Mouse (Mus musculus): ENCODE data around the gene Mrpl52.

The Mrpl52 gene

DNA sequence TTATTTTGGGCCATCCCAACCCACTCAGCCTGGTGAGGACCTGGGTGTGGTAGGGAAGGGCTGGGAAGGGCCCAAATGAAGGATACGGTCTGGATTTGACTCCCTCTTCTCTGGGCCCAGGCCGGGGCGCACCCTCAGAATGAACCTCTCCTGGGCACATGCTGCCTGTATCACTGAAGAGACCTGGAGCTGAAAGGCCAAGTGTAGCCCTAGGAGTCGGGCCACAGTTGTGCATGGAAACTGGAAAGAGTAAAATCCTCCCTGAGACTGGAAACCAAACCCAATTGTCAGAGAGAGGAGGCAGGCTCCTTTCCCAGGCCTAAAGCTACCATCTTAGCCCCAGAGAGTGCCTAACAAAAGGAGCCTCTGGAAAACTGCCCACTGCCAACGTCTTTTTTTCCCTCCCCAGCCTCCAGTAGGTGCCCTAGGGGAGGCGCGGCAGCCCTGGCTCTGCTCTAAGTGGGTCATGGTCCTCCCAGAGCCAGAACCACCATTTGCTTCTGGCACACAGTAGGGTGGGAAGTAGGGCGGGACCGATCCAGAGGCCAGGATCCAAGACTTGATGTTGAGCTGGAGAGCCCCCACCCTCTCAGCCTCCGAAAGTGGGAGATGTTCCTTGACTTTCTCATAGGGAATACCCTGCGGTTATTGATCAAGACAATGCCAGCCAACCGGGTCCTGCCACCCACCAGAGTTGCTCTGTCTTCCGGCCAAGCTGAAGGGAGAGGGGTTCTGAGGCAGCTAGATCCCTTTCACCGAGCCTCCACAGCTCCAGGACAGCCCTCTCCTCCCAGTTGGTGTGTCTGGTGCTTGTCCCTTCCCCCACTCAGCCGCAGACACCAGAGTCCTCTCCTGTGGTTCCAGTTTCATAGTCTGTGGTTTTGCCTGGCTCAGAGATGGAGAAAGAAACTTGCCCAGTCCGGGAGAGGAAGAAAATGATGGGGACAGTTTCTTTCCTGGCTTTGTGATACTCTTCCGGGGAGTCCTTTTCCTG lies 6.4 kb downstream of the Mrpl52 start:
- peak in 1 of 2 experiments; percentile 45 for DNase-seq (ENCODE audit: low spot score in 2 of 2)

DNA sequence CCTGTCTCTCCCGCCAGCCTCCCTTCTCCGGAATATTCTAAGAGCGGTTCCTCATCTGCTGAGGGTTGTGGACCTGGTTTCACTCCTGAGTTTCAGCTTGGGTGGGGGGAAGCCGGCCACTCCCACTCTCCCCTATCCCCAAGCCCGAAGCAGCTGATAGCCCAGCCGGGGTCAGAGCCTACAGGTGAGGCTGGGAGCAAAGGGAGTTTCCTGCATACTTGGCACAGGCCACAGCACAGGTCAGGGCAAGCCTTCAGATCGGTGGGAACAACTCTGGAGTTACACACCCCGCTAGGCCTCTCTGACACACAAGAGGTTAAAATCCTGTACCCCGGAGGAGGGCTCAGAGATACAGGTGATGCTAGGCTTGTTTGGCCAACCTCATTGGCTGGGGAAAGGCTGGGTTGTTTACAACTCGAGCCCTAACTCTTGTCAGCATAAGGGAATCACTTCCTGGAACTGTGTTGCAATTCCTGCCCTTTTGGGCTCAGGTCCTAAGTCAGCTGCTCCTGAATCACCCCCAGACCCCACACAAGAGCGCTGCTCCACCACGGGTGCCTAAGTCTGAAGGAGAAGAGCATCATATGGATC lies 7.3 kb downstream of the Mrpl52 start:
- no peak for DNase-seq (ENCODE audit: low spot score in 2 of 2)

GRCm38 (mm10) chr14:54435194-54435918 lies 8.6 kb downstream of the Mrpl52 start:
- DNase-seq (ENCODE audit: low spot score in 2 of 2): no peak

DNA sequence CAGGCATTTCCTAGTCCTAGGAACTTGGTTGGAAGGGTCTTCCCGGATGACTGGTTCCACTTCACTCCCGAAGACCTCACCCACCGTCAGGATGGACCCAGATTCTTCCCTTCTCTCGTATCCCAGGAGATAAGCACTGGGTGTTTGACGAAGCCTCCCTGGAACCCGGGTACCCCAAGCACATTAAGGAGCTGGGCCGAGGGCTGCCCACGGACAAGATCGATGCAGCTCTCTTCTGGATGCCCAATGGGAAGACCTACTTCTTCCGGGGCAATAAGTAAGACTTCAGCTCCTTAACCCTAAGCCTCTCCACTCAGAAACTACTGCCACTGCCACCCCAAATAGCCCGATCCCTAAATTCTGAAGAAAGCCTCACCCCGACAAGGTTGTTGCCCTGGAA lies 12.4 kb downstream of the Mrpl52 start:
- no peak for DNase-seq (ENCODE audit: low spot score in 2 of 2)

- DNase-seq (ENCODE audit: low spot score in 2 of 2): no peak
These were observed 12.9 kb downstream of the Mrpl52 start for GRCm38 (mm10) chr14:54439610-54440009.

GRCm38 (mm10) chr14:54440538-54440937 lies 13.8 kb downstream of the Mrpl52 start:
- DNase-seq (ENCODE audit: low spot score in 2 of 2): no peak

DNA sequence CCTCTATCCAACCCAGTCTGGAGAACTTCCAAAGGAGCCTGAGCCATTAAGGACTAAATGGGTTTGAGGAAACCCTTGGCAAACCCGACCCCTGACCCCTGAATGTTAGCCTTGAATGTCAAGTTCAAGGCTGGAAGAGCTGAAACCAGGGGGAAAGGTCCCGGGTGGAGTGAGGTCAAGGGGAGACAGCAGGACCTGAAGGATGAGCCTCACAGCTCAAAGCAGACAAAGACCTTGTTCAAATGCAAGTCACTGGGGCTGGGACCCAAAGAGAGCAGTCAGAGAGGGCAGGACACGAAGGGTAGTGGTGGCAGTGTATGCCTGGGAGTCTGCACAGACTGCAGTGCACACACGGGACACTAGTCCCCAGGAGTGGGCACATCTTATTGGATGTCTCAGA lies 14.7 kb downstream of the Mrpl52 start:
- no peak for DNase-seq (ENCODE audit: low spot score in 2 of 2)

DNA sequence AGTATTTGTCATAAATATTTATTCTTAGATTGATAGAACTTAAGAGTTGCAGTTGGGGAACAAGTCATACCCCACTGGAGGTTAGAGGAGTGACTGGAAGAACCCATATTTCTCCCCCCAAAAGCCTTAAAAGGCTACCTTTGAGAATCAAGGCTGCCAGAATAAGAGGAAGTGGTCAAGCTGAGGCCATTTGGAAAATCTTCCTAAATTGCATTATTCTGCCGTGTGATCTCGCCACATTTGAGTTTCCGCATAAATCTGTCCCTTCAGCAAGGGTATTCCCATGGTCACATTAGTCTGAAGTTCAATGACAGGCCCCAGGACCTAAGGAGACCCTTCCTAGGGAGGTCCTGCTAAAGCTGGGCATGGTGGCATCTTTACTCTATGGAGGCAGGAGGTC lies 15.8 kb downstream of the Mrpl52 start:
- no peak for DNase-seq (ENCODE audit: low spot score in 2 of 2)

DNA sequence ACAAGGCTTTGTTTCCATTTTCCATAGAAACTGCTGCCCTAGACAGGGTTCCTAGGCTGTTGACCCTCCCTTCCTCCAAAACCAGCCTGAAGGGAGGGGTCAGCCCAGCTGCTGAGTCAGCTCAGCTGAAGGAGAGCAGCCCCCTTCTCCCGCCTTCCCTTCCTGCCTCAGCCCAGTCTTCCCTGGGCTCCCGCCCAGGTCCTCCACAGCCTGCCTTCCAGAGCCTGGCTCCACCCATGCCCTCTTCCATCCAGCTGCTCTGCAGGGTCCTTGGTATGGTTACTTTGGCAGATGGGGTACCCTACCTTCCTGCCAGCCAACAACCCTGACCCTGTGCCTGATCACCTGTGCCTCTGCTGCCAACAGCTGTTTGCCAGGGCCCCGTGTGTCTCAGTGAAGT lies 16.5 kb downstream of the Mrpl52 start:
- no peak for DNase-seq (ENCODE audit: low spot score in 2 of 2)

DNA sequence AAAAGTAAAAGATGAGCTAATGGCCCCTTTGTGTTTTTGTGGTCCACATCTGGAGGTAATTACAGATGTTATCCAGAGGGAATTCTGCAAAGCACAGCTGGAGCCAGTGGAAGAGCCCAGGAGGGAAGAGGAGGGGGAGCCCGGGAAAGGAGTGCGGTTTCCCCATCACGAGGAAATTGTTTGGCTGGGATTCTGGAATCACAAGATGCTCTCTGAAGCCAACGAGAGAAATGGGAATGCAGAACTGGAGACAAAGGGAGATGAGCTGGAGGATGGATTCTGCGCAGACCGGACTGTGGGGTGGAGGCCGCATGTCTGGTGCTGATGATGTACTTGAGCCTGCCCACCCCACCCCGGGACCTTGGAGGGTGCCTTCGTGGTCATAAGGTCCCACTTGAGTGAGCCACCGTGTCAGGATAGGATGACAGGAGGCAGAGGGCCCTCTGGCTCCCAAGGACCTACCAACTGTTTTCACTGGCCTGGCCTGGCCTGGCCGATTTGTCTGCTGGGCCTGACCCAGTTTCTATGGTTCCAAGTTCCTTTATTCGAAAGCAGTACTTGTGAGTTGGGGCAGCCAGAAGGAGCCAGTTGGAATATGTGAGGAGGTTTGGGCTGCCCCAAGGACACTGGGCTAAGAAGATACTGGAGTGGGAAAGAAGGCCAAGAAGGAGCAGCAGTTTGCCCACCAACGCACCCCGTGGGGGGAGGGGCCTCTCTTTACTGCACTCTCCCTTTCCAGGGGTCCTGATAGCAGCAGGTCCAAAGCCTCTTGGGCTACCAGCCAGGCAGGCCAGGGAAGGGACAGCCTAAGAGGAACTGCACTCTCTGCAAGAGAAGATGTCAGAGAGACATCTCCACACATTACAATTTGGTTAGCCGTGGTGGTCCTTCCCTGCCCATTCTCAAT lies 17.3 kb downstream of the Mrpl52 start:
- DNase-seq (ENCODE audit: low spot score in 2 of 2): no peak

GRCm38 (mm10) chr14:54445476-54445875 lies 18.8 kb downstream of the Mrpl52 start:
- DNase-seq (ENCODE audit: low spot score in 2 of 2): no peak

- DNase-seq (ENCODE audit: low spot score in 2 of 2): no peak
These were observed 26.9 kb downstream of the Mrpl52 start for GRCm38 (mm10) chr14:54453566-54453965.

DNA sequence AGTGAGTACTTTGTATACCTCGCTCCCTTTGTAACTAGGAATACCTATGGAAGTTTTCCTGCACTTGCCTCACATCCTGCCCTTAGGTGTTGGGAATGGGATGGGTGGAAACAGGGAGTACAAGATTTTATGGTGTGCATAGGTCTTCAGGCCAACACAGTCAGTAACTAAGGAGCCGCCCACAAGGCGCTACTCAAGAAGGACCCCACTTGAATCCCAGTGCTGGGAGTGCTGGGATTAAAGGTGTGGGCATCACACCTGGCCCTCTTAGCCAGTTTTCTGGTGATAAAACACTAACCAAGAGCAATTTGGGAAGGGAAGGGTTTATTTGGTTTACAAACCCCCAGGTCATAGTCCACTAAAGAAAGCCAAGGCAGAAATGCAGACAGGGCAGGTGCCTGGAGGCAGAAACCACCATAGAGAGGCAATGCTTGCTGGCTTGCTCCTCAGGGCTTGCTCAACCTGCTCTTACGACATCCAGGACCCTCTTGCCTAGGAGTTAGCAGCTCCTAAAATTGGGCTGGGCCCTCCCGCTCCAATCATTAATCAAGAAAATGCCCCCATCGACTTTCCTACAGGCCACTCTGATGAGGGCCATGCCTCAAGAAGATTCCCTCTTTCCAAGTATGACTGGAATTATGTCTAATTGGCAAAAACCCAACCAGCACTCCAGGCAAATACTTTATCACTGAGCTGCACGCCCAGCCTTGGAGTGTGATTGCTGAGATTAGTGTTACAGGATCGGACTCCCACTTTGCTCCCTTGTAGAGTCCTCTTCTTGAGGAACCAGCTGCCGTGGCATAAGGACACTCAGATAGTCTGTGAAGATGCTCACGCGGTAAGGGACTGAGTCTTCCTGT lies 28.2 kb downstream of the Mrpl52 start:
- no peak for DNase-seq (ENCODE audit: low spot score in 2 of 2)

DNA sequence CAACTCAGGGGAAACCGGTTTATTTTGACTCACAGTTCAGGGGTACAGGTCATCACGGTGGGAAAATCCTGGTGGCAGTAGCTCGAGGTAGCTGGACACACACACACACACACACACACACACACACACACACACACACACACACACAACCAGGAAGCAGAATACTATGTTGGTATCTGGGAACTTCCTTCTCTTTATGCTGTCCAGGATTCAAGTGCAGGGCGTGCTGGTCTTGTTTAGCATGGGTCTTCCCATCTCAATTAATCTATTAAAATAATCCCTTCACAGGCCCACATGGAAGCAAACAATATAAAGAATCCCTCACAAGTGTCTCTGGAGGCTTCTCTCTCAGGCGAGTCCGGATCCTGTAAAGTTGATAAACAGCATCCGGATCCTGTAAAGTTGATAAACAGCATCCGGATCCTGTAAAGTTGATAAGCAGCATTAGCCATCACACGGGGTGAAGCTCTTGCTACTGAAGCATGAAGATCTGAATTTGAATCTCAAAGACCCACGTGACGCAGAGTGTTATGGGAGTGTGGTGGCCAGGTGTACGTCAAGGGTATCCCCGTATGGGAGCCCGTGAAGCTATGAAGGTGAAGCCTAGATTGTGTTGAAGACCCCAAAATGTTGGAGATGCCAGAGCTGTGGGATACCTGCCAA lies 31.3 kb downstream of the Mrpl52 start:
- no peak for DNase-seq (ENCODE audit: low spot score in 2 of 2)

GRCm38 (mm10) chr14:54462146-54462545 lies 35.4 kb downstream of the Mrpl52 start:
- DNase-seq (ENCODE audit: low spot score in 2 of 2): no peak

DNA sequence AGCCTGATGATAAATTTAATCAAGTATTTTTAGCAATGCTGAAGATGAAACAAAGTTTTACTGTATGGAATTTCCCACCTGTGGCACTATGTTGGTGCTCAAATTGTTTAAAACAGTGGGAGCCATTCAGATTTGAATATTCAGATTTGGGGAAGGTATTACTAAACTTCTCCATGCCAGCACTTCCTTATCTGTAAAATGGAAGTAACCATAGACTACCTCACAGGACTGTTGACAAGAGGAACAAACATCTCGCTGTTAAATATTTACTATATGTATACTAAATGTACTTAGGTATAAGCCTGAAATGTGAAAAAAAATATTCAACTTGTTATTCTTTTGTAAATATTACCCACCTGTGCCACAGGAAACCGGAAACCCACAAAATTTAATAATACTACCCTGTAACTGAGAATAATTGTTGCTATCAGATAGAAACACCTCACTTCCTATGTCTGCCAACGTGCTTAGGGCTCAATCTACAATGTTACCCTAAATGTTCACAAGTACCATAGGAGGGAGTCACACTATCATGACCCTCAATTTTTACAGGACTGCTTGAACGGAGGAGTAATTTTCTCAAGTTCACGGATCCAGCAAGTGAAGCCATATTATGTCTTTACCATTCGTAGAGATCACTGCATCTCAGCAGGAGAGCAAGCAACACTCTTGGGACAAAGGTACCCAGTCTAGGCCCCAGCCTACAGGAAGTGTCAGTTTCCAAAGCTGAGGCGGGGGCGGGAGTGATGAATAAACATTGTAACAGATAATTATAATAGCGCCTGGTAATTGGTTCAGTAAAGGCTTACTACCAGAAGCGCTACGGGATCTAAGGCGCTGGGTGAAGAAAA lies 36.6 kb downstream of the Mrpl52 start:
- no peak for DNase-seq (ENCODE audit: low spot score in 2 of 2)

GRCm38 (mm10) chr14:54463959-54464292 lies 37.2 kb downstream of the Mrpl52 start, which contains the start of gene Lrp10:
TSS of gene Lrp10 (plus strand) at chr14:54464137.
- peak; percentile 95 to 96 for DNase-seq (ENCODE audit: low spot score in 2 of 2)

DNA sequence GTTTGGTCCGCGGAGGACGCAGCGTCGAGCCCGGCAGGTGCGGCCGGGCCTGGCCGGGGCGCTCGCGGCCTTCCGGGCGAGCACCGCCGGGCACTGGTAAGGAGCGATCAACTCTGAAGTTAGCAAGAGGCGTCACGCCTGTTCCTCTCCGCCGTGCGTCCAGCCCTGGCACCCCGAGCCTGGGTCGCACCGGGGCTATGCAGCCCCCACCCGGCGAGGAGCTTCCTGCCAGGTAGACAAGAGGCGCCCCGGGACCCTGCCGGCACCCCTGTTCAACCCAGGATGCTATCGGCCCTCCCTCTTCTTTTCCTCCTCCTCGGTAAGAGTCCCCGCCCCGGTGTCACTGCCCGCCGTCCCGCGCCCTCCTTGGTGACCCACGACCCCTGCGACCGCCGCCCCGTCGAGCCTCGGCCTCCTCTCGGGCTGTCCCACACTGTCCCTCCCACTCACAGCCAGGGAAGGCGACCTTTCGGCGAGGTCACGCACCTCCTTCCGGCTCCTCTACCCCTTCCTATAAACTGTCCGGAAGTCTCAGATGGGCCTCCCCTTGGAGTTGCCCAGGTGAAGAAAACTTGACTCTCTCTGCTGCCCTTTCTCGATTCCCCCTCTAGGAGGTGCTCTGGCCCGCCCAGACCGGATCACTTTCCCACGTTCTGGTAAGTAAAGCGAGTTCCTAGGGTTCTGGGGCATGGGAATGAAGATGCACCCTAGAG lies 37.7 kb downstream of the Mrpl52 start:
- peak in 1 of 2 experiments; percentile 82 for DNase-seq (ENCODE audit: low spot score in 2 of 2)

Measured in spleen, postnatal 10 days (tissue).